Mouse (Mus musculus): ENCODE measurements around the gene Dlx2. TPM values are rescaled to one million over a fixed set of nuclear protein-coding genes. Genes with fewer than 3 reads are reported as not detected.
A peak's percentile ranks its signal among the peaks of the same experiment; 100 is the strongest.

The Dlx2 gene
- 1 to 10 TPM; 5.7 to 6.9 TPM for total RNA-seq (2021)
- long read RNA-seq, experiment 1, transcript Dlx2-201 (3 exons, 2,473 nt), result major isoform, 11 of 13 reads
- long read RNA-seq, experiment 1, partial matches to known transcripts, result 0 of 13 reads
- long read RNA-seq, experiment 1, other reads (novel, unspliced or antisense), result 0 of 13 reads
- long read RNA-seq, experiment 2, transcript Dlx2-201 (3 exons, 2,473 nt), result major isoform, 8 of 8 reads
- long read RNA-seq, experiment 2, partial matches to known transcripts, result 0 of 8 reads
- long read RNA-seq, experiment 2, other reads (novel, unspliced or antisense), result 0 of 8 reads

DNA sequence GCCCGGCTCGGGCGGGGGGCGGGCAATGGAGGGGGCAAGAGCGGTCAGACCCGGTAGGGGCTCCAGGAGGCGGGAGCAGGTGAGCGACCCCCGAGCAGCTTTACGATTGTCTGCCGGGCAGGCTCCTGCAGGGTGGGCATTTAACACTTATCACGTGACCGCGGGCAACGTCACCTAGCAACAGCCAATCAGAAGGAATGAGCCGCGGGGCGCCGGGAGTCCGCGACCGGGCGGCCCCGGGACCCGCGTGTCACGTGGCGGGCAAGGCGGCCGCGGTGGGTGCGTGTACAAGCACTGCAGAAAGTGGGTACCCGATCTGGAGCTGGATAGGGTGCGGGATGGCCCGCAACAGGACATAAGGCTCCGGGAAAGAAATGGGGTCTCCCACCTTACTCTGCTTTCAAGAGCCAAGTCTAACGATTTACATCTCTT, at the start of gene Dlx2:
Dlx2 (minus strand) TSS at position 115 of the 432 bp plus-strand sequence.
- Histone ChIP-seq H3K4me3 (peak within 1 kb of the TSS; percentile 35), H3K27ac (peak within 1 kb of the TSS; percentile 30; the same call in 1 of the 2 replicates)
- intact Hi-C loops (cut with DNase I), result loop anchor here (10.0 kb wide), 2 partner anchors 1072 to 1102 kb away; partner anchors contain the start of gene Sp5
- no peak for DNase-seq (ENCODE audit: extremely low spot score in 1 of 2, low spot score in 2 of 2)
- TF ChIP-seq CTCF (IDR thresholded peaks at IDR 0.05), result no peak

DNA sequence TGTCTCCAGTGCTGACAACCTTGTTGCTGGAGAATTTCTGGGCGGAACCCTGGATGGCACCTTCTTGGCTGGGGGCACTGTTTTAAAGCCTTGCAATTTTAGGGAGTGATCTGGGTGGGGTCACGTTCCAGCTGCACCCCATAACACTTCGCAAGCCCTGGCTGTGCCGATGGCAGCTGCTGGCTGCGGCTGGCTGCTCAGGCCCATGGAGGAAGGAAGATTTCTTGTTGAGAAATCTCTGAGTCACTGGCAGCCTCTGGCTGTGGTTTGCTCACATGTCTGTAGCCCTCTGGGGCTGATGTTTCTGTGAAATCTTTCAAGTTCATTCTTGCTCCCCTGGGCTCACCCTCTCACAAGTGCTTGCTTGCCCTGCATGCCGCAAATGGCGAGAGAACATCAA, 47.9 kb upstream of the Dlx2 start:
- no peak for TF ChIP-seq CTCF (IDR thresholded peaks at IDR 0.05)
- H3K27ac ChIP-seq, result no peak overlapping the region
- no peak for DNase-seq (ENCODE audit: extremely low spot score in 1 of 2, low spot score in 2 of 2)
- no peak overlapping the region for H3K4me3 ChIP-seq
- intact Hi-C loops (cut with DNase I), result no loop called here

DNA sequence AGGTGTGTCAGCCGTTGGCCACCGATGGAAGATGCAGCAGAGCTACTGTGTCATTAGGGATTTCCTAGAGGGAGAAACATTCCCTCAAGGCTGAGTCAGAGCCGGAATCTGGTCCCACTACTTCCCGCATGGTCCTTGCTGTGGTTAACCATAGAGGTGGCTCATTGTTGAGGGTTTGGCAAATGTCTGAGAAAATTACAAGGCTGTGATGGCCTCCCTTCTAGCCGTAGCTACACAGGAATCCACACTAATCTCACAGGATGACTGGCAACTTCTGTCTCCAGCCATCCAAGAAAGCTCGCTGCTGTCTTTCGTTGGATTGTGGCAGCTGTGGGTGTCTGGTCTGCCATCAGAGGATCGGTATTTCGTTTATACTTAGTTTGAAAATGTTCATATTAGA, 42.6 kb upstream of the Dlx2 start:
- intact Hi-C loops (cut with DNase I), result no loop called here
- DNase-seq (ENCODE audit: extremely low spot score in 1 of 2, low spot score in 2 of 2), result no peak
- Histone ChIP-seq H3K27ac (no peak overlapping the region), H3K4me3 (no peak overlapping the region)
- TF ChIP-seq CTCF (IDR thresholded peaks at IDR 0.05), result no peak

DNA sequence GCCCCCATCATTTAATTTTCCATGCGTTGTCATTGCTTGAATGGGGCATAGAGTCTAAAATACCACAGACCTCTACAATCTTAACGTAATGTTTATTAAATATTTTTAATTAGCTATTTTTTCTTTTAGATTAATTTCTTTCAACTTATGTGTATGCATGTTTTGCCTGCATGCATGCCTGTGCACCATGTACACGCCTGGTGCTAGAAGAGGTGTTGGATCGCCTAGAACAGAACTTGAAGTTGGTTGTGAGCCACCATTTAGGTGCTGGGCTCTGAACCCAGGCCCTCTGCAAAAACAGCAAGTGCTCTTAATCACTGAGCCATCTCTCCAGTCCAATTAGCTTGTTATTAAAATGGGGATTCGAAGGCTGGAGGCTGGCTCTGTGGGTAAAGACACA, 34.9 kb upstream of the Dlx2 start:
- Histone ChIP-seq H3K4me3 (peak overlapping the region; percentile 64), H3K27ac (no peak overlapping the region)
- TF ChIP-seq CTCF (IDR thresholded peaks at IDR 0.05), result no peak
- DNase-seq (ENCODE audit: extremely low spot score in 1 of 2, low spot score in 2 of 2), result no peak
- intact Hi-C loops (cut with DNase I), result loop anchor here (1.0 to 2.0 kb wide), 2 partner anchors 231 to 235 kb away; no protein-coding TSS in a partner anchor

DNA sequence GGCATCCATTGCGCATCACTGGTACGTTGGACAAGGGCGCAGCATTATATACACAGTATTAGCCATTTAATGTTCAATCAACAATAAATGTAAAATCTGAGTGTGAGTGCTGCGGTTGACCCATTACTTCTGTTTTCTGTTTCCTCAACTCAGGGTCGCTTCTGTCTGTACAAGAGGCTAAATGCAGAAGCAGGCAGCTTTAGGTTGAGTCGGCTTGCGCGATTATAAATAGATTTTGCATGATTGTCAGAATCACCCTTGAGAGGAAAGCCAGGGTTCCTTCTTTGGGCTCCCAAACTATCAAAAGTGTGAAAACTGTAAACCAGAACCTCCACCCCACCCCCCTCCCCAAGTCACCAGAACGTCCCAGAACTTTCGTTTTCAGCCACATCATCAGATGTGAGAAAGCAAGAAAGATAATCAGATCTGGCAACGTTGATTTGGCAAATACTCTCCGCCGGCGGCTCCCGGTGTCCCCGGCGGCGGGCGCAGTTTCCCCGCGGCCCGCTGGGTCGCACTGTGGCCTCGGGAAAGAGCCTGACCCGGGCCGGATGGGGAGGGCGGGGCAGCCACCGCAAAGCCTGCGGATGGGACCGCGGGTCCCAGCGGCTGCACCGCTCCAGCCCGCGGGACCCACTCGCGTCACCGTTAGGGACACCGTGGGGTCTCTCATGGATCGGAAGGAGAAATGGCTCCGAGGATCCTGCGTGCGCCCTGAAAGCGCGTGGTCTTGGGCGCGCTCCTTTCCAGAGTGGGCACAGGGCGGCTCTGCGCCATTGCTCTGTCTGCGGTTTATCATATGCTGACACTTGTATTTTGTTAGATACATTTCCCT, 34.3 kb upstream of the Dlx2 start:
- Histone ChIP-seq H3K27ac (no peak overlapping the region), H3K4me3 (peak overlapping the region; percentile 64)
- intact Hi-C loops (cut with DNase I), result loop anchor here (1.0 to 2.0 kb wide), 2 partner anchors 232 to 235 kb away; no protein-coding TSS in a partner anchor
- peak; percentile 53 to 62 for DNase-seq (ENCODE audit: extremely low spot score in 1 of 2, low spot score in 2 of 2)
- TF ChIP-seq CTCF (IDR thresholded peaks at IDR 0.05), result peak; percentile 66

DNA sequence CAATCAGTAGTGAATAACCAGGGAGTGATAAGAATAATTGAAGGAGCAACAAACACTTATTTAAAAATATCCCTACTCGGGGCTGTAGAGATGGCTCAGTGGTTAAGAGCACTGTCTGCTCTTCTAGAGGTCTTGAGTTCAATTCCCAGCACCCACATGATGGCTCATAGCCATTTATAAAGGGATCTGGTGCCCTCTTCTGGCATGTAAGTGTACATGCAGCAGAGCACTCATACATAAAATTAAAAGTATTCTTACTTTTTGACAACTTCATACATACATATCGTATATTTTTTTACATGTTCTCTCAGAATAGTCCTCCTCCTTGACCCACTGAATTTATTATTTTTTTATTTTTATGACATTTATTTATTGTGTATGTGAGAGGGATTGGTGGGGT, 30.5 kb upstream of the Dlx2 start:
- Histone ChIP-seq H3K4me3 (no peak overlapping the region), H3K27ac (no peak overlapping the region)
- DNase-seq (ENCODE audit: extremely low spot score in 1 of 2, low spot score in 2 of 2), result no peak
- no peak; the same call in none of the 2 replicates for TF ChIP-seq CTCF (IDR thresholded peaks at IDR 0.05)
- intact Hi-C loops (cut with DNase I), result no loop called here

DNA sequence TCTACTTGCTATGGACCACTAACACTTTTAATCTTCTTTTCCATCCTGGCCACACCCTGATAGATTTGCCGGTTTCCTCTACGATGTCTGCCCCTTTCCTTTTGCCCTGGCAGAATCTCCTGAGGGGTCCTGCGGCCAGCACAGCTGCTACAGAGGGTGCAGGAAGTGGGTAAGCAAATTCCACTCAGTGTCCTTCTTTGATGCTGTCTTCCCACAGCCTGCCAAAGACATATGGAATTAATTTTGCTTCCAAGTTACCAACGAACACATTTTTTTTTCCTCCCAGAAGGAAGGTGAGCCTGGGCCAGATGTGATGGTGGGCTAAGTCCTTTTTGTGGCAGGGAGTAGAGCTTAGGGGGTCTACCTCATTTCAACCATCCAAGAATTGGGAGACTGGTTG, 27.2 kb upstream of the Dlx2 start:
- TF ChIP-seq CTCF (IDR thresholded peaks at IDR 0.05), result no peak
- Histone ChIP-seq H3K4me3 (no peak overlapping the region), H3K27ac (no peak overlapping the region)
- DNase-seq (ENCODE audit: extremely low spot score in 1 of 2, low spot score in 2 of 2), result no peak
- intact Hi-C loops (cut with DNase I), result no loop called here

DNA sequence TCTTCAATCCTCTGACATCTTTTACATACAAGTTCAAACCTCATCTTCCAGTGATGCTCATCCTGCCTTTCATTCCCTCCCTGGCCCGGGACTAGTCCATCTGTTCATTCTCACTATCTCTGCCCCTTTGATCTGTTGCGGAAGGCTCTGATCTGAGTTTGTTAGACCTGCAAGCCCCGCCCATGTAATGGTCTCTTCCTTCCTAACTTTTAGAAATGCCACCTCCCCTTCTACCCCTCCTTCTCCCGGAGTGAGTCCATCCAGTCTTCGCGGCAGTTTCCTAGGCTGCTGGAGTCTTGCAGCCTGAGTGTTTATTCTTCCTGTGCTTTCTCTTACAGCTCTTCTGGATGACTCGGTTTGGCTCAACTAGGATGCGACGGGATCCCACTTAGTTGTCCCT, 19.9 kb upstream of the Dlx2 start:
- no peak for TF ChIP-seq CTCF (IDR thresholded peaks at IDR 0.05)
- no peak overlapping the region for H3K4me3 ChIP-seq
- no peak for DNase-seq (ENCODE audit: extremely low spot score in 1 of 2, low spot score in 2 of 2)
- intact Hi-C loops (cut with DNase I), result no loop called here
- H3K27ac ChIP-seq, result no peak overlapping the region

DNA sequence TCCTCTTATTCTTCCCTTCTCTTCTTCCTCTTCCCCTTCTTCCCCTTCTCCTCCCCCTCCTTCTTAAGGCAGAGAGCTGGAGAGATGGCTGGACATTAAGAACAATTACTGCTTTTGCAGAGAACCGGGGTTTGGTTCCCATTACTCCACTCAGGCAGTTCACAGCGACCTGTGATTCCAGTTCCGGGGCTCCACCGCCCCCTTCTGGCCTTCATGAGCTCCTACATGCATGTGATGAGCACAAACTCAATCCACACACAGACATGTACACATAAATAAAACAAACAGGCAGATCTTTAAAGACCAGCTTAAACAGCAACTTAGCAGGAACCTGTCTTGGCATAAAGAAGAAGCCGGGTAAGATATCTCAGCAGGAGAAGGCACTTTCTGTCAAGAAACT, 9.5 kb upstream of the Dlx2 start:
- H3K27ac ChIP-seq, result no peak overlapping the region
- DNase-seq (ENCODE audit: extremely low spot score in 1 of 2, low spot score in 2 of 2), result no peak
- TF ChIP-seq CTCF (IDR thresholded peaks at IDR 0.05), result no peak; the same call in none of the 2 replicates
- H3K4me3 ChIP-seq, result no peak overlapping the region
- intact Hi-C loops (cut with DNase I), result loop anchor here (10.0 kb wide), 1 partner anchor 401 kb away; no protein-coding TSS in a partner anchor

DNA sequence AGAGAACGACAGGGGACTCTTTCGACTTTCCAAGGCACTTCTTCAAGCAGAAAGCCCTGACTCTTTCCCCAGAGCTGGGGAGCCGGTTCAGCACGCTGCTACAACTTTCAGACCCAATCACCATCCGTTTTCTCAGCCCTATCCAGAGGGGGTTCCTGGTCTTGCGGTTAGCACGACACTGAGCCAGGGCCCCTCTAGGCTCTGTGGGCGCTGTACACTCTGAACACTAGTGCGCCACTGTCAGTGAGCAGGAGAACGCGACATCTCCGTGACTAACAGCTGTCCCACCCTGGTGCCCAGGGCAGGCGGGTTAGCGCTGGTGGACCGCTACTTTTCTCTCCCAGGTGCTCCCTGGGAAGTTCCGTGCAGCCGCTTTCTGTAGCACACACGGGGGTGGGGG, 5.2 kb upstream of the Dlx2 start:
- intact Hi-C loops (cut with DNase I), result loop anchor here (10.0 kb wide), 1 partner anchor 397 kb away; no protein-coding TSS in a partner anchor
- no peak overlapping the region for H3K4me3 ChIP-seq
- no peak overlapping the region for H3K27ac ChIP-seq
- DNase-seq (ENCODE audit: extremely low spot score in 1 of 2, low spot score in 2 of 2), result no peak
- TF ChIP-seq CTCF (IDR thresholded peaks at IDR 0.05), result no peak

DNA sequence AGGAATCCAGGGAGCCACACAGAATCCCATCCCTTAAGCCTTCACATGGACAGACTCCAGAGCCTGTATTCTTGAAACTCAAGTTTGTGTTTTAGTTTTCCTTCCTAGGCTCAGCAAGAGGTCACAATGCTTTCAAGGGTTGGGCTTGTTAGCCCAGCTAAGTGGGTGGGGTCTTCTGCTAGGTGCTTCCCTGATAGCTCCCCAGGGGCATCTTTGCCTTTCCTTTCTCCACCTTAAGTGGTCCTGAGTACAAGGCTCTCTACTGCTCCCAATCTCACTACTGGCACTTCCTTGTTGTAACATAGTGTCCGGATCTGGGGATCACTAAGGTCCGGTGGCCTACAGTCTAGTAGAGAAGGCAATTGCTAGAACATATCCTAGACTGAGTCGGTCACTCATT, 3.8 kb upstream of the Dlx2 start:
- Histone ChIP-seq H3K27ac (no peak overlapping the region), H3K4me3 (no peak overlapping the region)
- no peak for TF ChIP-seq CTCF (IDR thresholded peaks at IDR 0.05)
- intact Hi-C loops (cut with DNase I), result loop anchor here (10.0 kb wide), 1 partner anchor 396 kb away; no protein-coding TSS in a partner anchor
- no peak for DNase-seq (ENCODE audit: extremely low spot score in 1 of 2, low spot score in 2 of 2)

DNA sequence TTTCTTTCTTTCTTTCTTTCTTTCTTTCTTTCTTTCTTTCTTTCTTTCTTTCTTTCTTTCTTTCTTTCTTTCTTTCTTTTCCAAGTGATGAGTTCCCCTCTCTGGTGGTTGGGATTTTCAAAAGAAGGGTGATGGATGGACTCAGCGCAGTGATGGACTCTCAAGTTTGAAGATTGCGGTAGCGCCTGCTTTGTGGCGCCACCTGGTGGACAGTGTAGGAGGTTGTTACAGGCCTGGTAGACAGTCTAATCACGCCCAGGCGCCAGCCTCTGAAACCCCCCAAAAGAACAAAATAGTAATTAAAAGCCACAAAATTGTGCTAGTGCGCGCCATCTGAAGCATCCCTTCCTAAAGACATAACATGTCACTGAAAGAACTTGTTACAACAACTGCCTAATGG, 1.3 kb upstream of the Dlx2 start:
- intact Hi-C loops (cut with DNase I), result loop anchor here (2.0 to 10.0 kb wide), 3 partner anchors 95 to 1103 kb away; partner anchors contain the start of genes Metap1d and Sp5
- peak; percentile 67 for TF ChIP-seq CTCF (IDR thresholded peaks at IDR 0.05)
- no peak for DNase-seq (ENCODE audit: extremely low spot score in 1 of 2, low spot score in 2 of 2)
- Histone ChIP-seq H3K27ac (no peak overlapping the region), H3K4me3 (no peak overlapping the region)
